Mouse (Mus musculus) megakaryocyte-erythroid progenitor cell, adult 5-6 weeks (primary cell): ENCODE data around the gene Mapk13. TPM values are rescaled to one million over a fixed set of nuclear protein-coding genes. Genes with fewer than 3 reads are reported as not detected.
"Not testable (repeated sequence)": the region's sequence is repeated elsewhere in the genome, so short reads cannot be mapped to it uniquely, and the experiment has no call there.

Source experiments
- ATAC-seq: replicated peaks from 2 replicates; pipeline ENCODE4 v1.8.0; 2016; ENCODE audit warnings: mild to moderate bottlenecking, inconsistent platforms; ENCODE audit not compliant: severe bottlenecking, poor library complexity, low FRiP score, low TSS enrichment
- total RNA-seq, 2 experiments: library from RNA; stranded (forward) in 1 of 2; stranded (reverse) in 1 of 2; fragments of 200-1000, 215-1000 nt in 1 of 2; fragments of >200 nt in 1 of 2; fragmentation: Nextera tagmentation in 1 of 2; gene quantifications; 2 replicates each; pipeline ENCODE4 v1.2.3; 2014 to 2017

Gene Mapk13
- total RNA-seq, 2 experiments from 2014 or later, result not detected

DNA sequence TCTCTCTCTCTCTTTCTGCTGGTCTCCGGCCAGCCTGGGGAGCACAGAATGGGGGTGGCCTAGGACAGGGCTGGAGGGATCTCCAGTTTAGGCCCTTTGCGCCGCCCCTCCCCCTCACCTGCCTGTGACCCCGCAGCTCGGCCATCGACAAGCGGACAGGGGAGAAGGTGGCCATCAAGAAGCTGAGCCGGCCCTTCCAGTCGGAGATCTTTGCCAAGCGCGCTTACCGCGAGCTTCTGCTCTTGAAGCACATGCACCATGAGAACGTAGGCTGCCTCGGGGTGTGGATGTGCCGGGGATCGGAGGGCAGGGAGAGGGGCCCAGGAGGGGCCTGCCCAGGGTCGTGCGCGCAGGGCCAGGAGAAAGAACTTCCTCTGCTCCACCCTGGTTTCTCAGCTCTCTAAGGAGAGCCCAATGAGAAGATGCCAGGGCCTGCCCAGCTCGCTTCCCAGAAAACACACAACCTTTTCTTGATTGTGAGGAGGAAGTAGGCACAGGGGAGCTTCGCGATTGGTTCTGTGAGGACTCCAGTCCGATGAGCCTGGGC lies 851 bp downstream of the Mapk13 start:
- no peak; the same call in 1 of the 2 replicates for ATAC-seq

- no peak for ATAC-seq
Observed at GRCm38 (mm10) chr17:28771289-28771688, 2.2 kb downstream of the Mapk13 start.

DNA sequence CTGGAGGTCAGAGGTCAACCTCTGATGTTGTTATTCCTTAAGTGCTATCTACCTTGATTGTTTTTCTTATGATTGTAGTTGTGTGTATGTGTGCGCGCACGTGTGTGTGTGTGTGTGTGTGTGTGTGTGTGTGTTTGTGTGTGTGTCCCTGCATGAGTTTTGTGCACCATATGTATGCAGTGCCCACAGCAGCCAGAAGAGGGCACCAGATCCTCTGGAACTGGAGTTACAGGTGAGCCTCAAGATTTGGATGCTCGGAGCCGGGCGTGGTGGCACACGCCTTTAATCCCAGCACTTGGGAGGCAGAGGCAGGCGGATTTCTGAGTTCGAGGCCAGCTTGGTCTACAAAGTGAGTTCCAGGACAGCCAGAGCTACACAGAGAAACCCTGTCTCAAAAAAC lies 5.2 kb downstream of the Mapk13 start:
- ATAC-seq, result not testable (repeated sequence)

DNA sequence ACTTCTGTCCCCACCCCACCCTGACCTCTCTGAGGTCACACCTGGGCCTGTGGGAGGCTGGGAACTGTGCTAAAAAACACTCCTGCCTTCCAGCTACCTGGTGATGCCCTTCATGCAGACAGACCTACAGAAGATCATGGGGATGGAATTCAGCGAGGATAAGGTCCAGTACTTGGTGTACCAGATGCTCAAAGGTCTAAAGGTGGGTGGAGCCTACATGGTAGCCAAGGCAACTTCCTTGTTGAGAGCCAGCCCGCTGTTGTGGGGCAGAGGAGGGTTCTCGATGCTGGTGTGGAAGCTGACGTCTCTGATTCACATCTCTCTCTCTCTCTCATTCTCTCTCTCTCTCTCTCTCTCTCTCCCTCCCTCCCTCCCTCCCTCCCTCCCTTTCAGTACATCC lies 6.1 kb downstream of the Mapk13 start:
- ATAC-seq, result no peak

- ATAC-seq, result no peak
Observed at GRCm38 (mm10) chr17:28776817-28777216, 7.7 kb downstream of the Mapk13 start.

GRCm38 (mm10) chr17:28777231-28778005 lies 8.3 kb downstream of the Mapk13 start:
- ATAC-seq, result no peak

GRCm38 (mm10) chr17:28779735-28780134 lies 10.6 kb downstream of the Mapk13 start:
- ATAC-seq, result no peak

- no peak for ATAC-seq
Observed at GRCm38 (mm10) chr17:28780836-28781235, 11.7 kb downstream of the Mapk13 start.

DNA sequence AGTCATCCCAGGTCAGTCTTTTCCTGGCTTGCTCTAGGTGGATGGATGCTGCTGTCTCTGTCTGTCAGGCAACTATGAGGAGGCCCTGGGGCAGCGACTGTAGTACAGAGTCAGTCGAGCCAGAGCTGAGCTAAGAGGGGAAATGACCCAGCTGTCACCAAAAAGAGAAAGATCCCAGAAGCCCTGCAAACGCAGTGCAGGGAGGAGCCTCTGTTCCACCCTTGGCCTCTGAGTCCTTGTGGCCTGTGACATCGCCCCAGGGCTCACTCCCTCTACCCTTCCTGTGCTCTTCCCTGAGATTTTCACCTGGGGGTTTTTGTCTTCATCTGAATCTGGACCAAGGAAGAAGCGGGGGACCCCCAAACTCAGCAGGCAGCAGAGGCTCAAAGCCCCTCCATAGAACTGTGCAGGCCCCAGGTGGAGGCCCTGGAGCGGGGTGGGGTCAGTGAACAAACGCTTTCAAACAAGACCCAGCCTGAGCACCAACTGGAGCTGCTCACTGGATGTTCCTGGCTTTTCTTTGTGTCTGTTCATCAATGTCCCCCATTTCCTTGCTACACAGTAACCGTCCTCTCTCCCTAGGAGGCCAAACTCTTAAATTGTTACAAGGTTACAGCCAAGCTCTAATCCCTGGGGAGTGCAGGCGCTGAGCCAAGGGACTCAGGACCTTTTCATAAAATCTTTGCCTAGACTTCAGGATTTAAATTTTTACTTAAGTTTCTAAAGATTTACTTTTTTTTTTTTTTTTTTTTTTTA lies 12.4 kb downstream of the Mapk13 start:
- no peak for ATAC-seq

- no peak for ATAC-seq
Observed at GRCm38 (mm10) chr17:28785036-28785435, 15.9 kb downstream of the Mapk13 start.

DNA sequence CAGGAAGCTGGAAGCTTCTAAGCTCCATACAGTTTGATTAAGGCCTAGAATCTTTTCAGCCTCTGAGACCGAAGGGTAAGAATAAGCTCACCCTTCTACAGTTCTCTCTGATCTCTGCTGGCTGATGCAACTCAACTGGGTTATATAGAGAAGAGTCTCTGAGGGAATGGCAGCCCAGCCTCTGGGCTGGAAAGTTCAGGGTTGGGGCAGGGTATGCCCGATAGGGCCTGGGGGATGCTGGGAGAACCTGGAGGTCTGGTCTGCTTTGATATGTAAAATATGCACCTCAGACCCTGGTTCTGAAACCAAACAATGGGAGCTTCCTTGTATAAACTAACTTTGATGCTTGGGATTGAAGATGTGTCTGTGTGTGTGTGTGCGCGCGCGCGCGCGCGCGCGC lies 18.4 kb downstream of the Mapk13 start:
- no peak for ATAC-seq

GRCm38 (mm10) chr17:28797031-28797430 lies 27.9 kb downstream of the Mapk13 start:
- no peak for ATAC-seq

DNA sequence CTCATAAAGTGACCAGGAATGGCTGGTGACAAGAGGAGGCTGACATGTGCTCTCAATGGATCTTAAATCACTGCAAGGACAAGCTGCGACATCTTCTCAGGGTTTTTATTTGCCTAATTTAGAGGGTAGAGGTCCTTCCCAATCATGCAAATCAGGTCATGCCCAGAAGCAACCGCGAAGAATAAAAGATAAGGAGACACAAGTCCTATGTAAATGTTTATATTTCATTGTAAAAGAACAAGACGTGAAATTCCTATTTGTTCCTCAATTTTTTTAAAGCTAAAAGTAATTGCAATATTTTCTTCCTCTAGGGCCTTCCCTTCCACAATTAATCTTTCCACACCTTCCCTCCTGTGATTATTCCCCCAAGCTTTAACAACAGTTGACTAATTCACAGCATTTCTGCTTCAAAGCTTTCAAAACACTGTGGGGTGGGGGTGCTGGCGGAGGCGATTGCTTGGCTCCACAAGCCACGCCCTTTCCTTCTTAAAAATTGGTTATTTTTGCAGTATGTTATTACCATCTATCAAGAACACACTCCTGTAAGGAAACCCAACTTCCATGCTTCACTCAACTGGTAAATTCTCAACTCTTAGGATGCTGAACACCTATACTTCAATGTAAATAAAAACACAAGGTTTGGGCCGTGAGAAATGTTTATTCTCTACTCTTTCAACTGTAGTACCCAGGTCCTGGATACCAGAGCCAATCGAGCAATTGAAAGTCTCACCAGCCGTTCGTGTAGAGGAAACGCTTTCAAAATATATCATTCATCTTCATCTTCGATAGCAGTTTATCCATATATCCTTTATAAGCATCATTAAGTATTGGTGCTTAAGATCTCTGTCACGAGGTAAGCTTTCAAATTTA lies 30.4 kb downstream of the Mapk13 start:
- no peak for ATAC-seq

GRCm38 (mm10) chr17:28800281-28800670 lies 31.2 kb downstream of the Mapk13 start:
- no peak for ATAC-seq

DNA sequence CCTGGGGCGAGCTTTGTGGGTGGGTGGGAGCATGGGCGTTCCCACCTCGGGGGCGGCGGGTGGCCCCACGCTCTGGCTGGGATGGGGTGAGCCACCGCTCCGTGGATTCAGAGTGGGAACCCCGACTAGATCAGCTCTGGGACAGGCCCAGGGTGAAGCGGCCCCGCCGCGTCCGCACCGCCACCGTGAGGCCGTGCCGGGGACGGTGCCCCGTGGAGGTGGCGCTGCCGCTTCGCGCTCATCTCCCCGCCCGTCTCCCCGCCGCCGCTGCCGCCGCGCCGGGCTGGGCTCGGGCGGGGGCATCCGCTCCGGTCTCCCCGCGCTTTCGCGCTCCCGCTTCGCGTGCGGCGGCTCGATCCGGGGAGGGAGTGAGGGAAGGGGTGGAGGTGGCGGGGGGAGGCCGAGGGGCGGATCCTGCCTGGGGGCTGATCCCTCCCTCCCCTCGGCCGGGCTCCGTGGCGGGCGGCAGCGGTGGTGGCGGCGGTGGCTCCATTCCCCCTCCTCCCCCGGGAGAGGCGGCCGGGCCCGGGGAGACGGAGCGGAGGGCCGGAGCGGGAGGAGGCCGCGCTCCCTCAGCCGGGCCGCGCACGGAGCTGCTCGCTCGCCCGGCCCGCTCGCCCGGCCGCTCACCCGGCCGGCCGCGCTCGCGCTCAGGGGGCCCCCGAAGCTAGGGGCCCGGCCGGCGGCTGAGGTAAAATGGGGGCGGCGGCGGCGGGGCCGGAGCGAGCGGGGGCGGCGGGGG lies 31.7 kb downstream of the Mapk13 start, which contains the start of gene Brpf3:
Brpf3 (plus strand) TSS at position 420 of the 742 bp plus-strand sequence.
- ATAC-seq, result peak; percentile 34

DNA sequence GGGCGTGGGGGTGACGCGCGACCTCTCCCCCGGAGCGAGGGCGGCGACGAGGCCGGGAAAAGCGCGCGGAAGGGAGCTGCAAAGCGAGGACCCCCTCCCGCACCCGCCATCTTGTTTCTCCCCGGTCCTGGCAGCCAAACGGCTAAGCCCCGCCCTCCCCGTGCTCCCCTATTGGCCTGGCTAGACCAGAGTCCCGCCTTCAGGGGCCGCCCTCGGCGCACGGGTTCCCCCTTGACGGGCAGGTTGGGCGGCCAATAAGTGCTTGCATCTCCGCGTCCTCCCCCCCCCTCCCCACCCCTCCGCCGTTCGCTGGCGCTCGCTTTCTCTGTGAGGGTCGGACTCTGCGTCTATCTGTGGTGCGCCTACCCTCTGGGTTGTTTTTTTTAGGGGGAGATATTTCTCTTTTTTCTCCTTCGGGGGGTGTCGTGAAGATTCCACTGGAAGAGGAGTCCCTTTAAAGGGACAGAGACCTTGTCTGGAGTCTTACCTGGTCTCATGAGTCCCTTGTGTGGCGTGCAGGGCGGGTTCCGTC lies 32.4 kb downstream of the Mapk13 start:
- peak; percentile 94 for ATAC-seq

DNA sequence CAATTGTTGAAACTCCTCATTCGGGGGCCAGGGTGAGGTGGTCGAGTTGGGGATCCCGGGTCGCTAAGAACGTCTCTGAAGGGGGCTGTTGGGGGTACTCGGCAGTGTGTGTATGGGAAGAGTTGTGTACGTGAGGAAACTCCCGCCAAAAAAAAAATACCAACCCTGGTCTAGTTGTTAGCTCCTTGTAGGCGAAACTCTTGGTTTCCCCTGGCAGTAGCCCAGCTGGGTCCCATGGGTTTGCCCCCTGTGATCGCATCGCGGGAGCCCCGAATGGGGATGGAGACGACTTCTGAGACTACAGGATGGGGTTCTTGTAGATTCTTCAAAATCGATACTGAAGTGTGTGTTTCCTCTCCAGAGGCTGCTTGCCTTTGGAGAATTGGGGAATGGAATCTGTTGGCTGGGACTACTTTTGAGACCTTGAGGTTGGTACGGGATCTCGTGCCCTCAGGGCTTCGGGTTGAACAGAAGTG lies 32.9 kb downstream of the Mapk13 start:
- no peak for ATAC-seq

DNA sequence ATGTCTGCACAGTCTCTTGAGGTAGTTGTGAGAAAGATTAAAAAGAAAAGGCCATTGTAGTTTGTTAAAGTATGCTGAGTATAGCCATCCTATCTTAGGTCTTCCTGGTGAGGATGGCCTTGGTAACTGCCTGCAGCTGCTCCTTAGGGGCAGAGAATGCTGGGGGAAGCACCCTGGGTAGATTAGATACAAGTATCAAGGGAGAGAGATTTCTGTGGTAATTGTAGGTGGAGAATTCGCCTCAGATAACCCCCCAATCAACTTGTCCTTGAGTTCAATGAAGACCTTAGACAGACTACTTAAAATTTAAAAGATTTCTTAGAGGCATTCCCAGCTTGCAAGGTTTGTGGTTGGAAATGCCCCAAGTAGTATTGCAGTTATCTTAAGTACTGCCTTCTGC lies 34.2 kb downstream of the Mapk13 start:
- ATAC-seq, result peak; percentile 48

DNA sequence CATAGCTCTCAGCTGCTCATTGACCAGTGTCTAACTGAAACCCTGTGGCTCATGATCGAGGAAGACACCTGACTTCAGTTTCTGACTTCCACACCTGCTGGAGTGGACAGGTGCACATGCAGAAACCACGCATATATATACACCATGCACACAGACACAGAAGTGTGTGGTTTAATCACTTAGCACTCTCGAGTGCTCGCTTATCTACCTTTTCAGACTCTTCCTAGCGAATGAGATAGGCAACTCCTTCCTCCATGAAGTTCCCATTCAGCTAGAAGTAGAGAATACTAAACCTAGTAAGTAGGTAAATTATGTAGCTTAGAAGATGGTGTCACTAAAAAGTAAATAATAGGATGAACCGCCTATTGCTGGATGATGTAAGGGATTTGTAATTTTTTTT lies 35.9 kb downstream of the Mapk13 start:
- ATAC-seq, result no peak
